Mouse (Mus musculus): ENCODE measurements around the gene Bnip3.

The Bnip3 gene

DNA sequence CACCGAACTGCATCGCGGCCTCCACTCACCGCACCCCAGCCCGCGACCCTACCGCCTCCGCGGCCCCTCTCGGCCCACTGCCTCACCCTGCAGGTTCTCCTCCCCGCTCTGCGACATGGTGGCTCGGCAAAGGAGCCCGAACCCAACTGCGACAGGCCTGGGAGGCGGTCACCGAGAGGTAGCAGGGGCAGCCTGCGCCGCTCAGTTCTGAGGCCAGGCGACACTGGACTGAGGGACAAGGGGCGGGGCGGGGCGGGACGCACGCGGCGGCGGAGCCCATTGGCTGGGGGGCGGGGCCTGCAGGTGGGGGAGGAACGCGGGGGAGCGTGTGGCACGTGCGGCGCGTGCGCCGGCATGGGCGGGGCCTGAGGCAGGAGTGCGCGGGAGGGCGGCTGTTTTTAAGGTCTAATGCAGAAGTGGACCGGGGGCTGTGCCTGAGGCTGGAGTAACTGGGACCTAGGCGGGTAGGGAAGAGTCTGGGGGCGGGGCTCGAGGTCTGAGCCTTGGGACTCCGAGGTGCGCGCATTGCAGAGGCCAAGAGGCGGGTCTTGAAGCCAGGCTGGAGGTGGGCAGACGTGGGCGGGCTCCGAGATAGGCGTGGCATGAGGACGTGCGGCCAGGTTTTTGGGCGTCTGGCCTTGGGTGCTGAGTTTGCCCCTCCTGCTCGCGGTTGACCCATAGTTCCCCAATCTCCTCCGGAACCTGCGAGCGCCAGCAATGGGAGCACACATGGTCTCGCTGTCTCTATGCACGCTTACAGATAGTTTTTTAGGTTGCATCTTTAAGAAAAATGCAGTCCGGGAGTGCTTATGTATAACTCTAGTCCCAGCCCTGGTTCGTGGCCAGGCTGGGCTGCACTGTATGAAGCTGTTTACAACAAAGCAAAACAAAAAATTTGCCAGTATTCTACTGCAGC is at the start of gene Bnip3:
Bnip3 (minus strand) TSS at position 243 of the 916 bp plus-strand sequence.
- under 1% methylated on average over 65 of the region's 66 CpGs for WGBS

DNA sequence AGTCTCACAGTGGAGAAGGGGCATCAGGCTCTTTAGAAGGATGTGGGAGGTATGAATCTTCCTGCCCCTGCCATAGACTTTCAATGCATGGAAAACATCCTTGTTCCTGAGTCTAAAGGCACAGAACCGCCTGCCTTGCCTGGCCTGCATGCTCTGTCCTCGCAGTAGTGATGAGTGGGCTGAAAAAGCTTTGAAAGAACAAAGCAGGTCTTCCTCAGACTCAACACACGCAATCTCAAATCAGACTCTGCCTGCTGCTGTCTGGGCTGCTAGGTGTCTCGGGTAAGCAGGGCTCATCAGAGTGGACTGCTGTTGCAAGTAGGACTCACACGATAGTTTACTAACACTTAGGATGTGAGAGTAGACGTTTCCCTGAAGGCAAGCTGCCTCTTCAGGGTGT is 47.8 kb upstream of the Bnip3 start:
- 32% methylated on average over 6 of the region's 6 CpGs for WGBS

DNA sequence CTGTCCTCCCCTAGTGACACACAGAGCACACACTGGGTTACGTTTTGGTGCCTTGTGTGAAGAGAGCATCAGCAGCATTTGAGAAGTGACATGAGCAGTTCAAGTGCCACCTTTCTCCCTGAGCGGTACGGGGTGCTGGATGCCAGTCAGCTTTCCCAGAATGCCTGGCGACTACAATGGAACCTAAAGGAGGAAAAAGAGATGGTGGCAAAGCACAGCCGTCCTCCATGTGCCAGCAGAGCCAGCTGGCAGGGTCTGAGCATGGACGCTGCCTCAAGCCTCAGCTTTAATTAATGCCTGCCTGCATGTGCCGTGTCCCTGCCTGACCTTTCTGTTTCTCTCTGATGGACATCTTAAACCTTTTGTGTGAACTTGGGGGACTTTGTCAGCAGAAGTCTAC is 46.5 kb upstream of the Bnip3 start:
- 41% methylated on average over 7 of the region's 7 CpGs for WGBS

DNA sequence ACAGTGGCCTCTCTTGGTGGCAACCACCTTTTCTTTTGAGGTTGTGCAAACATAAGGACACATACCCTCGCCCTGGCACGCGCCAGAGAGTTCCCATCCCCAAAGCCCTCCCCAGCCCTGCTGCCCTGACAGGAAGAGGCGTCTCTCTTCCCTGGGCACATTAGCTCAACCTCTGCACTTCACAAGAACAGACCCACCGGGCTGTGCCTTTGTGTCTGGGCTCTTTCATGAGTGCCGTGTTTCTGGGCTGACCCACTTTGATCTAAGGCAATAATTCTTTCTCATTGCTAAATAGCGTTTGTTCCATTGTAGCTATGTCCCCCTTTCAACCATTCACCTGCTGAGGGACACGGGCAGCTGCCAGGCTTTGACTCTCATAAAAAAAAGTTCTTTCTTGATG is 39.0 kb upstream of the Bnip3 start:
- WGBS: 60% methylated on average over 8 of the region's 8 CpGs

DNA sequence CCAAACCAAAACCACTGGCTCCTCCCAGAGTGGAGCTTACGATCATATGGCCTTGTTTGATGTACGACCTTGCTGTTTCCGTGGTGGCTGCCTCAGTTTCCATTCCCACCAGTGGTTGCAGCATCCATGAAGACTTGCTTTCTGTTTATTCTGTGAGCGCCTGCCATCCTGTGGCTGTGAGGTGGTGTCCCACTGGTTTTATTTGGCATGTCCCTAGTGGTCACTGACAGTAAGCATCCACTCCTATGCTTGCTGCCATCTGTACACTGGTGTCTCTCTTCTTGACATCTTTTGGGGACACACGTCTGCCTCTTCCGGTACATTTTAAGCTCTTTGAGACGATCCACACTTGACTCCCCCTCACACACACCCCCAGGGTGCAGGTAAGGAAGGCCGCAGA is 38.4 kb upstream of the Bnip3 start:
- 74% methylated on average over 8 of the region's 8 CpGs for WGBS

DNA sequence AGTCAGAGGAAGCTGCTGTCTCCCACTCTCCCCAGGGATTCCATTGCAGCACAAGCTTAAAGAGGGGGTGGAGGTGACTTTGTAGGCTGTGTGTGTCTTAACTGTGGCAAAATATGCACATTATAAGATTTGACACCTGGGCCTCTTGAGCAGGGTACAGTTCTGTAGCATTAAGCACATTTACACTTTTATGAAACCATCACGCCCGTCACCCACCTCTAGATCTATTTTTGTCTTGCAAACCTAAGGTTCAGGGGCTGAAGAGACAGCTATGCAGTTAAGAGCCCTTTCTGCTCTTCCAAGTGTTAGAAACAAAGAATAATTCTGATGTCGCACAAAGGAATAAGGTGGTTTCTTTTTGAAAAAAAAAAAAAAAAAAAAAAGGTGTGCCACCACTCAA is 36.3 kb upstream of the Bnip3 start:
- WGBS: 45% methylated on average over 3 of the region's 3 CpGs

DNA sequence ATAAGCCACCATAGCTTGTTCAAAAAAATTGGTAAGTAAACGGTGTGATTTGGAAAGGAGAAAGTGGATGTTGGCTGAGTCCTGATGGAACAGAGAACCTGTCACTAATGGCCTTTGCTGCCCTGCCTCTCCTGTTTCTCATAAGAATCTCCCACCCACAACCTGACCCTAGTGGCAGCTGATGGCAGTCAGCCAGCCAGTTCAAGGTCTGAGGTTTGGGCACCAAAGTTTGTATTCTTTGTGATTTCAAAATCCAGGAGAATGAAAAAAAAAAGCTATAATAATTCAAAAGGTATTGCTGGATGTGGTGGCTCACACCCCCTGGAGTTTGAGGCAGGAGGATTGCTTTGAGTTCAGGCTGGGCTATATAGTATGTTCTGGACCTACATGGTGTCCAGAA is 33.0 kb upstream of the Bnip3 start:
- WGBS: 74% methylated on average over 1 of the region's 1 CpGs

DNA sequence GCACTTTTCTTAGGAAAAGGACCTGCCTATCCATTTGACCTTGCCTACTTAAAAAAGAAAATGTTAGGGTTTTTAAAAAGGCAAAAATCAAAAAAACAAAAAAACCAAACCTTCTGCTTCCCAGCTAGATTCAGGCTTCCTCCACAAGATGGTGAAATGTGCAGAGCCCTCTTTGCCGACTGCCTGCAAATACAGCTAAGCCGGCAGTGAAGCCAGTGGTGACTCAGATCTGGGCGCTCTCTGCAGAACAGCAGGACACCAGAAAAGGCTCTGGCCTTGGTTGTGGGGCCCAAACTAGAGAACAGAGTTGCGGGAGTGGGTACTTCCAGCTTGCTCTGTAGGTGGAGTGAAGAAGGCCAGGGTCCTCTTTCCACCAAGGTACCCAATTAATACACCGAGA is 32.3 kb upstream of the Bnip3 start:
- WGBS: 20% methylated on average over 5 of the region's 5 CpGs

DNA sequence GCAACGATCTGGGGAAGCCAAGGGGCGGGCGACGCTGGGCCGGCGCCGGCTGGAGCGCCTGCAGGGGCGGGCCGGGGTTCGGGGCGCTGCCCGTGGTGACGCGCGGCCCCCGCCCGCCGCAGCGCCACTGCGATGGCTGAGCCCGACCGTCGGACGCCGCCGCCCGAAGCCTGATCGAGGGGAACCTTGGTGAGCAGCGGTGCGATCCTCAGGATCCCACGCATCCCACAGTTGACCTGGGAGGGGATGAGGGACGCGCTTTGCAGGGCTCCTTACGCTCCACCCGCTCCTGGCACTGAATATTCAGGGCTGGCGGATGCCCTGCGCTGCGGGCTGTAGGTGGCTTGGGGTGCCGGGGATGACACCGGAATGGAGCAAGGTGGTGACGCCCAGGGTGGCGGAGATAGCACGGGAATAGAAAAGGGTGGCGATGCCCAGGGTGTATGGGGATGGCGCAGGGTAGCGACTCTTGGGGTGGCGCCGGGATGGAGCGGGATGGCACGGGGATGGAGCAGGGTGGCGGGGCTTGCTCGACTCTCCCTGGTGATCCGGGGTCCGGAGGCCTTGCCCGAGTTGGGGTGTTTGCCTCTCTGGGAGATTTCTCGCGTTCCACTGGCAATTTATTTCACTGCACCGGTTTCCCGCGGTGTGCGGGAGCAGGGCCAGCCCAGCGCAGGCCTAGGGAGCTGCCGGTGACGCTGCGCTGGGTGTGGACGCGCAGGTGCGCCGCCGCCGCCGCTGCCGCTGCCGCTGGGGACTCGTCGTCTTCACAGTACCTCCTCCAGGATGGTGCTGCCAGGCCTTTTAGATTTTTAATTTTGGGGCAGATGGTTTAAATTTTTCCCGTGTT is 31.5 kb upstream of the Bnip3 start, which contains the start of gene Jakmip3:
Jakmip3 (plus strand) TSS at position 119 of the 850 bp plus-strand sequence.
- under 1% methylated on average over 78 of the region's 78 CpGs for WGBS

DNA sequence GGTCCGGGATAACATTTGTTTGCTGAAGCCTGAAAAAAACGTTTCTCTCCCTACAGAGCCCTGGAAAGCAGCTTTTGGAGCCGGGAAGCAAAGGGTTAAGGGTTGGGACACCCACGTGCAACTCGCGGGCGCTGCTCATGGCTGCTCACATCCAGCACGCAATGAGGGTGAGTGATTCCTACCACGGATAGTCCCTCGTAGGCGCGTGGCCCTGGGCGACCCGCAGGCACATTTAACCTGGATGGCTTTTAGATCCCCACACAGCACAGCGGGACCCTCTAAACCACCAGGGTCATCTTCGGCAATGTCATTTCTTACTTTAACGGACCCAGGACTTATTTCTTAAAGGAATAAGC is 30.9 kb upstream of the Bnip3 start:
- WGBS: under 1% methylated on average over 17 of the region's 17 CpGs

DNA sequence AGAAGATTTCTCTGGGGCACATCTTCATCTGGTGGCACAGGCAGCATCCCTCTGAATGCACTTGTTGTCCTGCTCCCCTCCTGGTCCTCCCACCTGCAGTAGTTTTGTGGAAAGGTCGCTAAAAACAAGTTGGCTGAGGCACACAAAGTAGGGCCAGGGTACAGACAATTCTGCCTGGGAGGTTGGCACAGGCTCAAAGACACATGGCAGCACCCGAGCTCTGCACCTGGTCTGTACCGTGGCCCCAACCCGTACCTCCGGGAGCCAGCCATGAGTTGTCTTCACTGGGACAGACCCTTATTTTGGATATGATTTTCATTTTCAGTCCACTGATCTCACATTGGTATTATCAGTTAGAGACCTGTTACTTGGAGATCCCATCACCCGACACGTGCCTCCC is 29.7 kb upstream of the Bnip3 start:
- WGBS: 77% methylated on average over 7 of the region's 7 CpGs

DNA sequence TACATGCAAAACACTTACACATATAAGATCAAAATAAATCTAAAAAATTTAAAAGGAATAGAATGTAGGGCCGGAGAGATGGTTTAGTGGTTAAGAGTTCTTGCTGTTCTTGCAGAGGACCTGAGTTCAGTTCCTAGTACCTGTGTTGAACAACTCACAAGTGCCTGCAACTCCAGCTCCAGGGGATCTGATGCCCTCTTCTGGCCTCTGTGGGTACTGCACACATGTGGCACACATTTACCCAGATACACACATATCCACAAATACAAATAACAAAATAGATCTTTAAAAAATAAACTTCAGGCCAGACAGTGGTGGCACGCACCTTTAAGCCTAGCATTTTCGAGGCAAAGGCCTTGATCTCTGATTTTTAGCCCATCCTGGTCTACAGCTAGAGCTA is 25.2 kb upstream of the Bnip3 start:
- WGBS: 90% methylated on average over 3 of the region's 3 CpGs

DNA sequence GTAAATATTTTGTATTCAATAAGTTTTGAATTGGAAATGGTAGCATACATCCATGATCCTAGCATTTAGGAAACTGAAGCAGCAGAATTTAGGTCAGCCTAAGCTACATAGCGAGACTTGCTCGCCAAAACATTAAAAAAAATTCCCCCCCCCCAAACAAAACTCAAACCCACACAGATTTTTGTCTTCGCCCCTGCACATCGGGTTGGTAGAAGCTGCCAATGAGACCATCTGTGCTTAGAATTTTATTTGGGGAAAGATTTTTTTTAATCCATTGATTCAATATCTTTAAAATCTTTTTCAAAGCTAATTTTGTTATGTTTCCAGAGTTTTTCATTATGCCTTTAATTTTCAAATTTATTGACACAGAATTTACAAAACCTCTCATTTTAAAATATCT is 19.1 kb upstream of the Bnip3 start:
- WGBS: 58% methylated on average over 4 of the region's 4 CpGs

DNA sequence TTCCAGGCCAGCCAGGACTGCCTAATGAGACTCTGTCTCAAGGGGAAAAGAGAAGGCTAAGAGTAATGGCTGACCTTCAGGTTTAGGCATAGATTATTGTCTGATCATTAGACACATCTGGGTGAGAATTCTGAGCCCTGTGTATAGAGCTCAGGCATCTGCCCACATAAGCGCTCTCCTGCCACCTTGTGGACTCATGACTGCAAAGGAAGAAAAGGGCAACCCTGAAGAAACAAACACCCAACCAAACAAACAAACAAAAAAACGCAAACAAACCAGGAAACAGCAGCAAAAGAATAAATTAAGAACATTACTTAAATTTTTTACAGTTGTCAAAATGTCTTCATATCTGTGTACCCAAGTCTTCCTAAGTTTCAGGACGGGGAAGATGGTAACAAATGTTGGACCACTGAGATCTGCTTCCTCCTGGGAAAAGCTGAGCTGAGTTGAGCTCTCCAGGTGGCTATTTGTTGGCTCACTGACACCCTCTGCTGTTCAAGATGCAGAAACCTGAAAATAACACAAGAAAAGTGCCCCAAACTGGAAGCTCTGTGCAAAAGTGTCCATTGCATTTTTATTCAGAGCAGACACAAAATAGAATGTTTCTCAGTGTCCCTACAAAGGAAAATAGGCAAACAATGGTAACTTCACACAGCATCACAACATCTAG is 14.6 kb upstream of the Bnip3 start:
- 26% methylated on average over 3 of the region's 3 CpGs for WGBS

DNA sequence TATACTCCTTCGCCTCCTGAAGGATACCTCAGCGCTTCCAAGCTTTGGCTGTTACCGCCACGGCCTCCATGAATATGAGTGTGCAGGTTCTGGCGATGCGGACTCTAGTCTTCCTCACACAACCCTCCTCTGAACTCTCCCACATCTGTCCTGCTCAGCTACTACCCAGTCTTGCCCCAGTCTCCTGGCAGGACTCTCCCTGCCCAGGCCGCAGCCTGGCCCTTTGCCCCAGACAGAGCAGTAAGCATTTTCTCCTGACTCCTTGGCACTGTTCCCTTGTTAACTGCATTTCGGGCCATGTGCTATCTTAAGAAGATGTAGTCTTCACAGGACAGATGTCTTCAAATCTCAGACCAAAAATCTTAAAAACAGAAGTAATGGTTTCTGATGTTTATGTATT is 12.3 kb upstream of the Bnip3 start:
- 79% methylated on average over 8 of the region's 8 CpGs for WGBS

DNA sequence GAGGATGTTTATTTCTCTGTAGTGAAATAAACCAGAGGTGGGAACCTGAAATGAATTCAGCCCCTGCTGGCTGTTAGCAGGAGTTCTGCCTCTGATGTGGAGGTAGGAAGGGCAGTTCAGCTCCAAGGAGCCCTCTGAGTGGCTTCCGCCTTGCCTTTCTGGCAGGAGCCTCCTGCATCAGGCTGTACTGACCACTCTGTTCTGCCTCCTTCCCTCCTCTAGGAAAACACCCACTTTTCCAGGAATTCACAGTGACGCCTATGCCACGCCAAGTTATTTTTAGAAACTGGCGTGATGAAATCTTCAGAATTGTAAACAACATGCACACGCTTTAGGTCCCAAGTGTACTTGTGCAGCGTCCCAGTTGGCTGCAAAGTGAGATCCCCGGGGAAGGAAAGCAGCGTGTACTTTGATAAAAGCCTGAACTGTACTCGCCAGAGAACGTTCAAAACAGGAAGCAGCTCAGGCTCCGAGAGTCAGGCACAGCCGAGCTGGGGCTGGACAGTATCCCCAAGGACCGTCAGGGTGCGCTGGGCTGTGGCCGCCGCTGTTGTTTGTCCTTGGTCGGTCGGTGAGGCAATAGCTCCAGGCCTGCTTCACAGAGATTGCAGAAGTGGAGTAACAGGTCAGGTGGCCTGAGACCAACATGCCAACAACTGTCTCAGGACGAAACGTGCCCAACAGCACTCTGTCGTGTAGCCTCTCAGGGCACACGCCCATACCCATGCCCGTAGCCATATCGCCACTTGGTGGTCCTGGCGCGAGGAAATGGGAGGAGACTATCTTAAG is 10.0 kb upstream of the Bnip3 start:
- 5% methylated on average over 26 of the region's 26 CpGs for WGBS

DNA sequence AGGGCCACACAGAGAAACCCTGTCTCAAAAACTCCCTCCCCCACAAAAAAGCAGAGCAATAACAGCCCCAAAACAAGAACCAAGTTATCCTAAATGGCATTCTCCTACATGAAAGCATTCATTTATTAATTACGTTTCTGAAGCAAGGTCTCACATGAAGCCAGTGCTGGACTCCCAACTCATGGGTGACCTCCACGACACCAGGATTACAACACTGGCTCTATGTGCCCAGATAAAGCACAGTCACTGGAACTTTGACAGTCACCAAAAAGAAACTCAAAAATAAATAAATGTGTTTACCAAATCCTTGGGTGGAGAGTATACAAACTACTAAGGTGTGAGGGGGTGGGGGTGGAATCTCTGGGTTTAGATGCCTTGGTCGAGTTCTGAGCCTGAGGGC is 4.3 kb upstream of the Bnip3 start:
- 86% methylated on average over 3 of the region's 3 CpGs for WGBS

DNA sequence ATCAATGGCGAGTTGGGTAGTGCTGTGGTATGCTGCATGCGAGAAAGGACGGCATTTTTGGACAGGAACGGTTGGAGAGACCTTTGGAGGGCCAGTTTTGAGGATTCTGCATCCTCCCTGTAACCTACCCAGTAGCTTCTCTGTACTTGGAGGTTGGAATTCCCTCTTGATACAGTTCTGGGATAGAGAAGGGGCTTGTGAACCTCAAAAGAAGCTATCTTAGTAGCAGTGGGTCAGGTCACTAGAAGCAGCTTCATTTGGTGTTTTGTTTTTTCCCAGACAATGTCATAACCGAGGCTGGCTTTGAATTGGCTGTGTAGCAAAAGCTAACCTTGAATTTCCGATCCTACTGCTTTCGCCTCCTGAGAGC is 859 bp upstream of the Bnip3 start:
- WGBS: 27% methylated on average over 7 of the region's 7 CpGs

DNA sequence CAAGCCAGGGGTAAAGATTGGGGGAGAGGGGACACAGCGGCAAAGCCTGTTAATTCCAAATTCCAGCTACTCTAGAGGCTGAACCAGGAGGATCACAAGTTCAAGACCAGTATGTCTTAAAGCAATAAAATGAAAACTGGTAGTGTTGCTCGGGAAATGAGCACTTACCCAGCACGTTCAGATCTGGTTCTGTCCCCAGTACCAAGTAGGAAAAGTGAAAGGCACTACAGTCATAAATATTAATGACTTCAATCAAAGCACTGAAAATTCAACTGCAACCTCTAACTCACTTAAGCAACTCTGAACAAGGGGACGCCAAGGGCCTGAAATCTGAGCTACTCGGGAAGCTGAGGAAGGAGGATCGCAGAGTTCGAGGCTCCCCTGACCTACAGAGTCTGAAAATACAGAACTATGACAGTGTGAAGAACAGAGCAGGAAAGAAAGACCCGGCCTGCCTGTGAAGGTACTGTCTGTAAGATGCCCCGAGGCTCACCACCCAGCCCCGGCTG is 497 bp downstream of the Bnip3 start:
- WGBS: 9% methylated on average over 10 of the region's 10 CpGs

DNA sequence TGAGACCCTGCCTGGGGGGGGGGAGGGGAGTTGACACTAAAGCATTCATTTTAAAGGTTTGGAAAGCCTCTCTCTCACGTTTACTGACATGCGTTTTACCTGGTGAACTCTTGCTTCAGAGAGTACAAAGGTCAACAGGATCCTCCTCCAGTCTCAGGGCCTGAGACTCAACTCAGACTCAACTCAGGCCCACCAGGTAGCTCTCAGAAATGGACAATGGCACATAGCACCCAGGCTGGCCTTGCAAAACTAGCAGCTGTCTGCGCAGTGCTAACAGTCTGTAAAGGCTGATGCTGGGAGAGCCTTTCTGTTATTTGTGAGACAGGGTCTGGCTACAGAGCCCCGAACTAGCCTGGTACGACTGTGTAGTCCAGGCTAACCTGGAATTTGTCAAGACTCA is 1.3 kb downstream of the Bnip3 start:
- WGBS: 81% methylated on average over 5 of the region's 5 CpGs

DNA sequence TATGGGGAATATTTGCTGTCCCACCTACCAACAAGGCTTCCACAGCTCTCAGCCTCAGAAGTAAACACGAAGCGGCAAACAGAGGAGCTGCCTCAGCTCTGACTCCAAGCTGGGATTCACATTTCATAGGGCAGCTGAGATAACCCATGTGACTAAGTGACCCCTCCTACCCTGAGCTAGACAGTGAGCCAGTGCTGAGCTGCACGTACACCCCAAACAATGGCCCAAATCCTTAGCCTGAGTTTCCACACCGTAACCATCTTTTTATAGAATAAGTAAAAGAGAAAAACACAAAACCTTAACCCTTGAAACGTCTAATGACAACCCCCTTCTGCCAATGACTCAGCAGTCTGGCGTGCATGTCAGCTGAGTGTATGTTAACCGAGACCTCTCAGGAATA is 2.3 kb downstream of the Bnip3 start:
- WGBS: 8% methylated on average over 7 of the region's 7 CpGs

Data from cerebral cortex, adult 2 months (tissue).